Mouse (Mus musculus) megakaryocyte-erythroid progenitor cell, adult 5-6 weeks (primary cell): ENCODE results near the gene Zfp51. TPM values are rescaled to one million over a fixed set of nuclear protein-coding genes. Genes with fewer than 3 reads are reported as not detected.
"Not testable (repeated sequence)": the region's sequence is repeated elsewhere in the genome, so short reads cannot be mapped to it uniquely, and the experiment has no call there.

Experiments
- ATAC-seq: replicated peaks from 2 replicates; pipeline ENCODE4 v1.8.0; 2016; ENCODE audit warnings: mild to moderate bottlenecking, inconsistent platforms; ENCODE audit not compliant: severe bottlenecking, poor library complexity, low FRiP score, low TSS enrichment
- total RNA-seq, 2 experiments: library from RNA; stranded (forward) in 1 of 2; stranded (reverse) in 1 of 2; fragments of 200-1000, 215-1000 nt in 1 of 2; fragments of >200 nt in 1 of 2; fragmentation: Nextera tagmentation in 1 of 2; gene quantifications; 2 replicates each; pipeline ENCODE4 v1.2.3; 2014 to 2017

Zfp51 gene
- 7.6 and 11.4 TPM in 2 replicates for total RNA-seq (2014; fragmentation: Nextera tagmentation)
- total RNA-seq (2017), result 11.4 and 11.8 TPM in 2 replicates

DNA sequence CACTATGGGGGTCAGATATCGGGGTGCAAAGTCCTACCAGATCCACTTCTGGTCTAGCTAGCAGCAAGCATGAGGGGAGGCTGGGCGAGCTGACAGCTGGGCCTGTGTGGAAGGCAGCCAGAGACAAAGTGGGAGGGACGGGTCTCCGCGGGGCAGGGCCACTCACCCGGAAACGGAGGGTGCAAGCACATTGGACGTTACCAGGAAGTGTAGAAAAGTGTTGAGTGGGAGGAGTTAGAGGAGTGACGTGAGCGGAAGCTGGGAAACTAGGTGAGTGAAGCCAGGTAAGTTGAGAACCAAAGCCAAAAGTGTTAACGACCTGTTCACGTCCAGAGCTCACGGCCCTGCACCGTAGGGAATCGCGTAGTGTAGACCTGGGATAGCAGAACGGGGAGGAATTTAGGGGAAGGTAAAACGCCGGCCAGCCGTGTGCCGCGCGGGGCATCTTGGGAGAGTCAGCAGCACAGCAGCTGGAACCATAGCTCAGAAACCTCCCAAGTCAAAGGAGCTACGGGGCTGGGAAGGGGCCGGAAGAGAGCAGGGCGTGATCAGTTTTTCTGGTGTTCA, at the start of gene Zfp51:
Gene Zfp51, plus strand, starts transcription at position 237 of the 567 bp plus-strand sequence.
- ATAC-seq, result peak; percentile 99

DNA sequence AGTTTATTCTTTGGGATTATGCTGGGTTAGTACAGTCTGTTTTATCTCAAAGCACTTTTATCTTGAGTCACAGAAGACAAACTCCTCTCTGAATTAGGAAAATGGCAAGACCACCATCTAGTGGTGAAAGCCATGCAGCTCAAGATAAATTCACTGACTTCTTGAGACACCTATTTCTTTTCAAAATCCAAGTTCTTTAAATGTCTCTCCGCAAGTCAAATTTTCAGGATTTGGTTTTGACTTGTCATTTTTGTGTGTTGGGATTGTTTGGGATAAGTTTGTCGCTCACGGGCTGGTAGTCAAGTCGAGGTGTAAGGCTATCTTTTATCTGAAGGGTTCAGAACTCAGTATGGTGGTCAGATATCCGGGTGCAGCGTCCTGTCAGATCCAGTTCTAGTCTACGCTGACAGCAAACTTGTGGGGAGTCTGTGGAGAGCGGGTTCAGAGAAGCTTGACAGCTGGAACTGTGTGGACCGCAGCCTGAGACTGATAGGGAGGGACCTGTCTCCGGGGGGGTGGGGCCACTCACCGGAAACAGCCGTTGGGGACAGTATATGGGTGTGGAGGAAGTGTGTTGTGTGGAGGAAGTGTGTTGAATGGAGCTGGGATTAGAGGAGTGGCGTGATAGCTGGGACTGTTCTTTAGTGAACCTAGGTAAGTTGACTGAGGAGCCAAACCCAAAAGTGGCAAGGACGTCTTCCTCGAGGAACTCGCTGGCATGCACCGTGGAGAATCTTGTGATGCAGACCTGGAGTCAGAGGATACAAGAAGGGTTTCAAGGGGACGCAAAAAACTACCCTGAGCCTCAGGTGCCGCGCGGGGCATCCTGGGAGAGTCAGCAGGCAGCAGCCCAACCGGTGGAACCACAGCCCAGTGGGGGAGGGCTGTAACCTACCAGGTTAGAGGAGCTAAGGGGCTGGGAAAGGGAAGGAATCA, 27.2 kb upstream of the Zfp51 start, which contains the start of gene Zfp54:
Gene Zfp54, plus strand, starts transcription at position 564 of the 936 bp plus-strand sequence.
- ATAC-seq, result peak; percentile 95

DNA sequence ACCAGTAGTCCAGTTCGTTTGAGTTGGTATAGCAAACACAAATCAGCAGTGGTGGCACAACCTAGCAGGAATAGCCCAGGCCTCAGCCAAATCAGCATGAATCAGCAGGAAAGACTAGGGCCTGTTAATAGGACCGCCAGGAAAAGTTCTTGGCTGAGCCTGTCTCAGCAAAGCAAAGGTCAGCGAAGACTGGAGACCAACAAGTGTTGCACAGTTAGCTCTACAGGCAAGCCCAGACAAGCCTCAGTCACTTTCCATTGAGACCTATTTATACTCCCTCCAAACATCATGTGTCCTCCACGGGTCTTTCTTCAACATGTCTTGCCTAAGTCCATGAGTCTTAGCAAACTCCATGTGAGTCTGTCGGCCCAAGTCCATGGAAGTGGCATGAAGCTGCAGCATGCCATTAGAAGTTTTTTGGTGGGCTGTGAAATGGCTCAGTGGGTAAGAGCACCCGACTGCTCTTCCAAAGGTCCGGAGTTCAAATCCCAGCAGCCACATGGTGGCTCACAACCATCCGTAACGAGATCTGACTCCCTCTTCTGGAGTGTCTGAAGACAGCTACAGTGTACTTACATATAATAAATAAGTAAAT, 11.3 kb upstream of the Zfp51 start:
- ATAC-seq, result not testable (repeated sequence)

DNA sequence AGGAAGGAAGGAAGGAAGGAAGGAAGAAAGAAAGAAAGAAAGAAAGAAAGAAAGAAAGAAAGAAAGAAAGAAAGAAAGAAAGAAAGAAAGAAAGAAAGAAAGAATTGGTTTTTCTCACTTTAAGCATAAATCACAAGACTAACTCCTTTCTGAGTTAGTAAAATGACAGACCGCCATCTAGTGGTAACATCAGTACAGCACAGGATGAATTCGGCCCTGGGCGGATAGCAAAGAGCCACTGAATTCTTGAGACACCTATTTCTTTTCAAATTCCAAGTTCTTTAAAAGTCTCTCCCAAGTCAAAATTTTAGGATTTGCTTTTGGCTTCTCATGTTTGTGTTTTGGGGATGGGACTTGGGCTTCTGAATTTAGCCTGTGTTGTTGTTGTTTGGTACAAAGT, 505 bp upstream of the Zfp51 start:
- peak; percentile 72 for ATAC-seq

- no peak for ATAC-seq
These were observed 13.4 kb downstream of the Zfp51 start for GRCm38 (mm10) chr17:21463550-21463949.

- peak; percentile 43; the same call in 1 of the 2 replicates for ATAC-seq
These were observed 22.0 kb downstream of the Zfp51 start for GRCm38 (mm10) chr17:21472032-21472652.

DNA sequence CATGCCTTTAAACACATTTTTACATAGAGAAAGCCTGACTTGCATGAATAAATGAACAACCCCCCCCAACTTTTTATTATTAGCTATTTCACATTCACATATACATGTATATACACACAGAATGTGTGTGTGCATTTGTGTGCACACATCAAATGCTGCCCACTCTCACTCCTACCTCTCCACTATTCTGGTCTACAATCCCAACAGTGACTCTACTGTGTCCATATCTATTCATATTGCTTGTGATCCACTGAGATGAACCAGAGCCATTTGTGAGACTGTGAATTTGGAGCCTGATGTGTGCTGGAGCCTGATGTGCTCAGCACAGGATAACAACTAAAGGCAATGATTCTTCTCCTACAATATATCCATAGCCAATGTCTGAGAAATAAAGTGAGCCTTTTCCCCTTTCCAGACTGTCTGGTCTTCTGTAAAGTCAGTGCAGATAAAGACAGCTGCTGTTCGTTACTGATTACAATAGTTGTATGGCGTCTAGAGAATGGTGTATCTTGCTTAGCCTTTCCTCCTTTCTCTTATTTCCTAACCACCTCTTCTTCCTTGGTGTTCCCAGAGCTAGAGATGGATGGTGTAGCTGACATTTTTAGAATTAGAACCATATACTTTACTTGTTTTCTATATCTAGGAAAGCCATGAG, 22.6 kb downstream of the Zfp51 start:
- ATAC-seq, result peak; percentile 94

DNA sequence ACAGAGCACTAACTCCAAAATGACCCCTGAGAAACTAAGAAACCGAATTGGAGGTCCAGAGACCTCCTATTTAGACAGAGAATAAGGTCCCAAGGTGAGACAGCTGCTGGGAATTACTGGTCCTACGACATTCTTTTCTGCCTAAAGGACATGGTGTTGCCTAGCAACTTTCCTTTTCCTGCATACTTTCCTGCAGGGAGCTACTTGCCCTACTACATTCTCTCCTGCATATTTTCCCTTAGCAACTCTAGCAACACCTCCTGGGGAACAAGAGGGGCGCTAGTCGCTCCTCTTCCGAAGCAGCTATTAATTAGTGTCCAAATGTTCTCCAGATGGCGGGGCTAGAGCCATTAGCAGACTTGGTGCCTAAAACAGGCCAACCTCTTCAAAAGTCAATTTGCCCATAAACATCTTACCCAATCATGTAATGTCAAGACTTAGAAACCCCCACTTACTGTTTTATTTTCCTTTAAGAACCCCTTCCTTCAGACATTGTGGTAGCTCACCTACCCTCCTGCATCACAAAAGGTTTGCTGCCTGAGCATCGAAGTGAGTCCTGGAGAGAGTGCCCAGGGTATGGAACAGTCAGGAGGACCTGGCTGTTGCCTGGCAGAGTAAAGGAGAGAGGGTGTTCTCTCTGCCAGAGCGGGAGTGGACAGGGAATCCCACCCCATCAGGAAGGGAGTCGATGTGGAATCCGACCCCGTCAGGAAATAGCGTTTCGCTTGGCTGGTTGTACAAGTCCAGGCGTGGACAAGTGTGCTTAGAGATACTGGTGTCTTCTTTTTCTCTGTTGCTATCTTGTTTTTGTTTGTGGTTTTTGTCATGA, 23.4 kb downstream of the Zfp51 start:
- ATAC-seq, result peak; percentile 45; the same call in 1 of the 2 replicates

- not testable (repeated sequence) for ATAC-seq
These were observed 24.6 kb downstream of the Zfp51 start for GRCm38 (mm10) chr17:21474729-21475128.

DNA sequence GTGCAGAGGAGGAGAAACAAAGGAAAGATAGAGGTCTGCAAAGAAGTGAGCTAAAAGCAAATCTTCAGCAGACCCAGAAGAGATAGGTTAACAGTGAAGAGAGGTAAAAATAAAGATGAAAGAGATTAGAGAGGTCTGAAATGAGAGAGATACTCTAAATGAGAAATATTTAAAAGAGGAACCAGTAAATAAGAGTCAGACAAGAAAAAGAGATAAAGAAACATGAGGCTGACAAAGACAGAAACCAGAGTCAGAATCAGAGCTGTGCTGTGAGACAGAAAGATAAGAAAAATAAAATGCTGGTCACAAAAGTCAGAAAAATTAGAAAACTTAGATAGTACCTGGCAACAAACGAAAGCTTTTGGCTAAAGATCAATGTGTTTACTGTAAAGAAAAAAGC, 25.1 kb downstream of the Zfp51 start:
- ATAC-seq, result not testable (repeated sequence)

DNA sequence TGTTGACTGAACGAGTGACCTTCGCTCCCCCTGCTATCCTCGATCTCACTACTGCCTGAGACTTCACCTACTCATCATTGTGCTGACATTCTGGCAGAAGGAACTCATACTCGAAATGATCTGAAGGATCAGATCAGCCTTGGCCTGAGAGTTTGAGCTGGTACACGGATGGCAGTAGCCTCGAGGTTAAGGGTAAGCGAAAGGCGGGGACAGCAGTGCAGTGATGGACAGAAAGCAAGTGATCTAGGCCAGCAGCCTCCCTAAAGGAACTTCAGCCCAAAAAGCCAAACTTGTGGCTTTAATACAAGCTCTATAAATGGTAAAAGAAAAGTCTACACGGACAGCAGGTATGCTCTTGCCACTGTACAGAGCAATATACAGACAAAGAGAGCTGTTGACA, 26.2 kb downstream of the Zfp51 start:
- not testable (repeated sequence) for ATAC-seq

- not testable (repeated sequence) for ATAC-seq
These were observed 28.1 kb downstream of the Zfp51 start for GRCm38 (mm10) chr17:21478103-21478777.

DNA sequence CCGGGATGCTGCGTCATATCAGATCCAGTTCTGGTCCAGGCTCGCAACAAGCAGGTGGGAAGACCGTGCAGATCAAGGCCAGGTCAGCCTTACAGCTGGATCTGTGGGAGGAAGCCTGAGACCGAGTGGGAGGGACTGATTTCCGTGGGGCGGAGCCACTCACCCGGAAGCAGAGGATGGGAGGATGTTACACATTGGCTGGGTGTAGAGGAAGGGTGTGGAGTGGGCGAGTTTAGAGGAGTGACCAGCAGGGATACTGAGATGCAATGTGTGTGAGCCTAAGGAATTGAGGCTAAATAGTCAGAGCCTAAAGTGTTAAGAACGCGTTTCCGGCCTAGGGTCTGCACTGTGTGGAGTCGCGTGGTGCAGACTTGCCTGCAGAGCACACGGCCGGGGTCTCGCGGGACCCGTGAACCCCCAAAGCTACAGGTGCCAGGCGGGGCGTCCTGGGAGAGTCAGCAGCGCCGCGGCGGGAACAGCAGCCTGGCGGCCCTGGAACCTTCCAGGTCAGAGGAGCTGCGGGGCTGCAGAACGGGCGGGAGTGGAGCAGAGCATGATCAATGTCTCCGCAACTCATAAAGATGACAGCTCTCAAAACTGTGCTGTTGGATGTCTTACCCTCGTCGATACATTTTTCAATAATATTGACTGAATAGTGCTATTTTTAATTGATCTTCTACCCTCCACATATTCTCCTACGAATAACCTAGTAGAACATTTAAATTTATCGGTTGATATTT, 38.8 kb downstream of the Zfp51 start, which contains the start of gene Zfp53:
Gene Zfp53, plus strand, starts transcription at position 239 of the 740 bp plus-strand sequence.
- ATAC-seq, result peak; percentile 99

- no peak for ATAC-seq
These were observed 39.4 kb downstream of the Zfp51 start for GRCm38 (mm10) chr17:21489500-21490001.

DNA sequence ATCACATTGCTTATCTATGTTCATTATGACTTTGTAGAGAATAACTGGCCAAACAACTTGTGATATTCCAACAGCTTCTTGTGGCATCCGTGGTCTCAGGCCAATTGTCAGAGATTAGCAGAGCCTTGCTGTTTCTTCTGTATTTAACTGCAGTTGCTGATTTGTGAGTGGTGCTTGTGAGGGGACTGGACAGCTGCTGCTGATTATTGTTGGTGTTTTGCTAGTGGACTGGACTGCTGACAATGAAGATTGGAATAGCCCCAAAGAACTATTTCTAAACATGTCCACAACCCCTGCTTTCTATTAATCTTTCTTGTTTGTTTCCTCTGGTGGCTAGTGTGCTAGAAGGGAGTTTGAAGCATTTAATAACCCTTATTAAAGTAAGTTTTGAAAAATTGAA, 51.2 kb downstream of the Zfp51 start:
- ATAC-seq, result no peak

DNA sequence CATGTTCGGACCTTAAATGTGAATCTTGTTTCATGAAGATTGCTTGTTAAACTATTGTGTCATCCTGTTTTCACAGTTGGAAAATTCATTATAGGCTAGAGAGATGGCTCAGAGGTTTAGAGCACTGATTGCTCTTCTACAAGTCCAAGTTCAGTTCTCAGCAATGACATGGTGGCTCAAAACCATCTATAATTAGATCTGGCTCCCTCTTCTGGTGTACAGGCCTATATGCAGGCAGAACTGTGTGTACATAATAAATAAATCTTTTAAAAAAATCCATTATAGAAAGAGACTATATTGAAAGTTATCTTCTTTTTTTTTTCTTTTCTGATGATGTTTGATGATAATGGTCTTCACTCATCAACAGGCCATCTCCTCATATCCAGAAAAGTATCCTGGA, 54.4 kb downstream of the Zfp51 start:
- peak; percentile 85 for ATAC-seq

GRCm38 (mm10) chr17:21506258-21506657, 56.1 kb downstream of the Zfp51 start:
- ATAC-seq, result no peak
